In genomic region chr13:109212788-109213473, GRCm38 (mm10) we compare ENCODE assay signal across 7 mouse cellular contexts.
DNase-seq lines count a peak whose midpoint lies in the region; ATAC-seq and TF ChIP-seq lines count a peak whose summit lies in the region.

No protein-coding gene starts in this region.

- H3K27me3 ChIP-seq in embryonic facial prominence, embryonic 10.5 days (replicated peaks; ENCODE audit: low read depth, poor library complexity, severe bottlenecking), result peaks cover 13% of the 10 kb centered on the region; the same call in 1 of the 2 replicates
- no peaks in the 10 kb centered on the region for H3K27me3 ChIP-seq in hindbrain, embryonic 16.5 days (replicated peaks; ENCODE audit: control insufficient read depth, insufficient read depth, low read length)
- H3K27me3 ChIP-seq in midbrain, embryonic 12.5 days, result peaks cover 9% of the 10 kb centered on the region

- H3K9me3 ChIP-seq in embryonic facial prominence, embryonic 10.5 days, result no peaks in the 10 kb centered on the region
- no peaks in the 10 kb centered on the region for H3K9me3 ChIP-seq in hindbrain, embryonic 16.5 days (ENCODE audit: control insufficient read depth, low read length)
- no peaks in the 10 kb centered on the region for H3K9me3 ChIP-seq in midbrain, embryonic 12.5 days

- no peak for TF ChIP-seq POLR2A in lung, adult 2 months (IDR thresholded peaks at IDR 0.05; ENCODE audit: borderline replicate concordance, extremely low read depth, low read depth, low read length)

- DNase-seq in lung, adult 2 months, result no peak
- no peak for DNase-seq in lung, adult 18-20 months
- no peak for DNase-seq in embryonic facial prominence, embryonic 10.5 days (ENCODE audit: low spot score)
- no peak for DNase-seq in gastrocnemius, postnatal 14 days

- peak overlapping the region; percentile 2 for H3K4me3 ChIP-seq in lung, adult 2 months (replicated peaks; ENCODE audit: extremely low read depth, low read depth, low read length)
- peak overlapping the region; percentile 30; the same call in 1 of the 2 replicates for H3K4me3 ChIP-seq in embryonic facial prominence, embryonic 10.5 days
- H3K4me3 ChIP-seq in hindbrain, embryonic 16.5 days (ENCODE audit: low read length), result peak overlapping the region; percentile 11; the same call in 1 of the 2 replicates
- H3K4me3 ChIP-seq in midbrain, embryonic 12.5 days, result no peak overlapping the region

- H3K36me3 ChIP-seq in embryonic facial prominence, embryonic 10.5 days (replicated peaks), result no peaks in the 10 kb centered on the region
- no peaks in the 10 kb centered on the region for H3K36me3 ChIP-seq in hindbrain, embryonic 16.5 days (ENCODE audit: control insufficient read depth, insufficient read depth, low read length)
- no peaks in the 10 kb centered on the region for H3K36me3 ChIP-seq in midbrain, embryonic 12.5 days

- H3K9ac ChIP-seq in hindbrain, embryonic 16.5 days (ENCODE audit: low read depth, low read length), result no peak overlapping the region
- no peak overlapping the region for H3K9ac ChIP-seq in midbrain, embryonic 12.5 days (replicated peaks)

- intact Hi-C loops in gastrocnemius, postnatal 14 days (cut with DNase I; ENCODE audit: low total_unique reads), result loop anchor here (5.0 to 10.0 kb wide), 2 partner anchors 331 to 828 kb away; no protein-coding TSS in a partner anchor

- H3K4me2 ChIP-seq in hindbrain, embryonic 16.5 days (ENCODE audit: low read length), result peak overlapping the region; percentile 51
- peak overlapping the region; percentile 31 for H3K4me2 ChIP-seq in midbrain, embryonic 12.5 days (replicated peaks)

- WGBS in lung, adult 2 months, result 14% methylated on average over 13 of the region's 13 CpGs
- 32% methylated on average over 13 of the region's 13 CpGs for WGBS in embryonic facial prominence, embryonic 10.5 days
- WGBS in hindbrain, embryonic 16.5 days, result 29% methylated on average over 13 of the region's 13 CpGs
- 31% methylated on average over 13 of the region's 13 CpGs for WGBS in midbrain, embryonic 12.5 days

- no peak for TF ChIP-seq CTCF in lung, adult 2 months (IDR thresholded peaks at IDR 0.05; ENCODE audit: insufficient read depth, low read length)

- H3K27ac ChIP-seq in embryonic facial prominence, embryonic 10.5 days (replicated peaks), result no peak overlapping the region
- no peak overlapping the region for H3K27ac ChIP-seq in hindbrain, embryonic 16.5 days (ENCODE audit: low read depth, low read length)
- no peak overlapping the region for H3K27ac ChIP-seq in midbrain, embryonic 12.5 days (replicated peaks)

- H3K4me1 ChIP-seq in lung, adult 2 months (ENCODE audit: control insufficient read depth, insufficient read depth, low read length), result no peaks in the 10 kb centered on the region
- H3K4me1 ChIP-seq in embryonic facial prominence, embryonic 10.5 days, result peaks cover 3% of the 10 kb centered on the region; the same call in 1 of the 2 replicates
- H3K4me1 ChIP-seq in hindbrain, embryonic 16.5 days (ENCODE audit: control insufficient read depth, insufficient read depth, low read depth, low read length), result no peaks in the 10 kb centered on the region
- no peaks in the 10 kb centered on the region for H3K4me1 ChIP-seq in midbrain, embryonic 12.5 days

- peak; percentile 55 for ATAC-seq in hindbrain, embryonic 16.5 days
- peak; percentile 73 for ATAC-seq in midbrain, embryonic 12.5 days (ENCODE audit: low FRiP score, low read depth)
- ATAC-seq in inflammation-experienced regulatory T-cells, adult 6 months, result no peak
